Mouse (Mus musculus) kidney, adult 2 months (tissue): ENCODE data around the gene Kcnq1. TPM values are rescaled to one million over a fixed set of nuclear protein-coding genes. Genes with fewer than 3 reads are reported as not detected.

Experiments used
- DNase-seq: peaks from one replicate; pipeline ENCODE4 v3.0.0; 2021
- H3K27ac ChIP-seq: fragments of 200-500 bp; 2 replicates; pipeline ENCODE4 v1.5.1; 2012; ENCODE audit warnings: low read depth, low read length, control low read depth, inconsistent platforms; ENCODE audit not compliant: insufficient read depth
- H3K27me3 ChIP-seq: fragments of 200-500 bp; replicated peaks from 2 replicates; pipeline ENCODE4 v1.6.1; 2012; ENCODE audit warnings: mild to moderate bottlenecking, moderate library complexity, low read length, inconsistent platforms; ENCODE audit not compliant: control insufficient read depth, insufficient read depth
- H3K36me3 ChIP-seq: fragments of 200-500 bp; 2 replicates; pipeline ENCODE4 v1.6.1; 2012; ENCODE audit warnings: mild to moderate bottlenecking, moderate library complexity, low read length, inconsistent platforms; ENCODE audit not compliant: control insufficient read depth, insufficient read depth
- H3K4me1 ChIP-seq: fragments of 200-500 bp; 2 replicates; pipeline ENCODE4 v1.6.1; 2011; ENCODE audit warnings: low read length; ENCODE audit not compliant: control insufficient read depth, insufficient read depth
- H3K4me3 ChIP-seq: fragments of 200-500 bp; 2 replicates; pipeline ENCODE4 v1.5.1; 2011; ENCODE audit warnings: mild to moderate bottlenecking, low read depth, low read length, control low read depth; ENCODE audit not compliant: insufficient read depth
- CTCF ChIP-seq: fragments of 200-500 bp; conservative IDR thresholded peaks from 2 replicates; pipeline ENCODE4 v1.5.1; 2011; ENCODE audit warnings: low read depth, mild to moderate bottlenecking, control low read depth, low read length, moderate library complexity, mixed read lengths; ENCODE audit not compliant: insufficient read depth, insufficient read length
- POLR2A ChIP-seq: fragments of 200-500 bp; IDR thresholded peaks from one replicate; pipeline ENCODE4 v1.6.1; 2011; ENCODE audit warnings: low read depth, low read length, control low read depth
- WGBS: fragments of 180-500 bp; shearing (Covaris S2); methylation state at CpG from one replicate; pipeline ENCODE4 v1.1.7; 2018; 5-methylcytosine and 5-hydroxymethylcytosine counted together
- polyA plus RNA-seq: library from polyadenylated mRNA; depleted of rRNA; stranded (reverse); fragments of >200 nt; gene quantifications from 2 replicates; pipeline ENCODE4 v1.2.3, GENCODE M21; 2012

Kcnq1 gene
- polyA plus RNA-seq, 1 experiment = 24.0 TPM

DNA sequence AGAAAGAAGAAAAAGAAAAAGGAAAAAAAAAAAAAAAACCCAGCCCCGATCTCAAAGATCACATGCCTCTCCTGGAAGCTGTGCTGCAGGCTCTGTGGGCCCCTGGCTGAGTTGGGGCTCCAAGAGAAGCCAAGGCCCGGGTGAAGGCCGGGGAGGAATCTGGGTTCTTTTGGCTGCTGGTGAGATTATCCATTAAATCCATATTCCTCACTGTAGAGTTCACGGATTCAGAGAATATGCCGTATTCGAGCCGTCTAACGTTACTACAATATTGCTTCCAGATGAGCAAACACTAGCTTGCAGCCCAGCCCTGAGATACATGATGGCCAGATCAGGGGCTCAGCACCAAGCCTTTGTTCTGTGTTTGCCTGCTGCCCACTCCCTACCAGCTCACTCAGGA, 204.7 kb downstream of the Kcnq1 start:
- WGBS = 87% methylated on average over 8 of the region's 8 CpGs
- no peak for DNase-seq
- H3K4me3 ChIP-seq = no peak overlapping the region
- H3K27ac ChIP-seq = no peak overlapping the region
- no peak for TF ChIP-seq CTCF
- no peak for TF ChIP-seq POLR2A
- H3K27me3 ChIP-seq = no peaks in the 10 kb centered on the region
- no peaks in the 10 kb centered on the region for H3K4me1 ChIP-seq
- no peaks in the 10 kb centered on the region for H3K36me3 ChIP-seq

DNA sequence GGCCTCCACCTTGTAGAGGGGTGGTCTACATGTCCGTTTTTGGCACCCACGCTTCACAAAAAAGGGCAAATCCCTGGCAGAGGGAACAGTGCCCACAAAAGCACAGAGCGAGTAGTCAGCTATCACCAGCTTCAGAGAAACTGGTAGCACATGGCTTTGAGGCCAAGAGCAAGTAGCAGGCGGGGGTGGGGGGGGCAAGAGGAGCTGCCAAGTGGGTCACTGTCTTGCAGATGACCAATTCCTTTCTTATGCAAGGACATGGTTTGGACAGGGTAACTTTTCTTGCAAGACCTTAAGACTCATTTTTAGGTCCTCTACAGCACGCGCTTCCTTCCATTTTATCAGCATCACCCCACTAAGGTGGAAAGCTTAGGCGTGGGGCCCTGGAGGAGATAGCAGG, 205.3 kb downstream of the Kcnq1 start:
- Histone ChIP-seq H3K27ac (no peak overlapping the region), H3K27me3 (no peaks in the 10 kb centered on the region), H3K36me3 (no peaks in the 10 kb centered on the region), H3K4me3 (no peak overlapping the region), H3K4me1 (no peaks in the 10 kb centered on the region)
- no peak for TF ChIP-seq POLR2A
- TF ChIP-seq CTCF = no peak
- no peak for DNase-seq
- WGBS = 96% methylated on average over 7 of the region's 7 CpGs

DNA sequence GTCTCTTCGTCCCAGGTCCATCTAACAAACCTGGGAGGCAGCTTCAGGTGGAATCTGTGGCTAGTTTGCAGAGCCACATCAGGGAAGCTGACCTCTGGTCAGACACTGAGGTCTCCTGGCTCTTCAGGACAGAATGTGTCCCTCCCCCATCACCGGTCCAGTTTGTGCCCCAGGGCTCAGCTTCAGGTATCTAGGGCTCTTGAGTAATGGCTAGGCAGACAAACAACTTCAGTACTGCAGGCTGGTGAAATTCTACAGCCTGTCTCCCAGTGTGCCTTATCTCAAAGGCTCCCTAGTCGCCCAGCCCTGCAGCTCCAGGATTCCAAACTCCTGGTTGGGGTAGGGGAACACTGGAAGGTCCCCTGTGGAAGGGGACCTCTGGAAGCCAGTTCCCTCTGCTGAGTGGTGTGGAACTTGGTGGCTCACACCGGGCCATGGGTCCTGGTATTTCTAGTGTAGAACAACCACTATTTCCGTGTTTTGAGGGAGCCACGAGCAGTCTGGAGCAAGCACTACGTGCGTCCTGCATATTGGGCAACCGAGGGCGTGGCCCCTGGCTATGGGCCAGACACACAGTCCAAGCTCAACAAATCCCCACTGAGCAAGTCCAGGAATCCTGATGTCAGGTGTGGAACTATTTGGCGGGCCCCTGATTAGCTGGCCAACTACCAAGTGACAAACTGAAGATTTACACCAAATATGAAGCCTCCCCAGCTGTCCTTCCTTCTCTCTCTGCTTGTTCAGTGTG, 207.6 kb downstream of the Kcnq1 start:
- WGBS = 61% methylated on average over 11 of the region's 11 CpGs
- no peaks in the 10 kb centered on the region for H3K36me3 ChIP-seq
- no peaks in the 10 kb centered on the region for H3K4me1 ChIP-seq
- H3K27me3 ChIP-seq = no peaks in the 10 kb centered on the region
- no peak overlapping the region for H3K27ac ChIP-seq
- TF ChIP-seq POLR2A = no peak
- TF ChIP-seq CTCF = no peak
- H3K4me3 ChIP-seq = no peak overlapping the region
- DNase-seq = peak; percentile 66

DNA sequence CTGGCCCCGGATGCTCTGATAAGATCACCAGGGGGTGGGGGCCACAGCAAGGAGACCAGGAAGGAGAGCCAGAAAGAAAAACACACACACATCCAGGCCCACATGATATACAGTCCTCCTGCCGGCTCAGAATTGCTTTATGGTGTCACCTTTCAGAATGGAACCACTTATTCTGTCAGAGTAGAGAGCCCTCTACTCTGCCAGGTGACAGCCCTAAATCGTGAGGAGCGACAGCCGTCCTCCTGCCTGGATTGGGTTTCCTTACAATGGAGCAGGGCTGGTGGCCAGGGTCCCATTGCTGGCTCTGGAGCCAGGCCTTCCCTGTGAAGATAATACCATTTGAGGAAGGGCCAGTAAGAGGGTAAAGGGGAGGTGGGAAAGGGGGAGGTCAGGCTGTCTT, 212.3 kb downstream of the Kcnq1 start:
- Histone ChIP-seq H3K36me3 (no peaks in the 10 kb centered on the region), H3K27ac (no peak overlapping the region), H3K4me3 (no peak overlapping the region), H3K27me3 (no peaks in the 10 kb centered on the region), H3K4me1 (no peaks in the 10 kb centered on the region)
- 66% methylated on average over 5 of the region's 5 CpGs for WGBS
- no peak for DNase-seq
- TF ChIP-seq CTCF = no peak
- no peak for TF ChIP-seq POLR2A

DNA sequence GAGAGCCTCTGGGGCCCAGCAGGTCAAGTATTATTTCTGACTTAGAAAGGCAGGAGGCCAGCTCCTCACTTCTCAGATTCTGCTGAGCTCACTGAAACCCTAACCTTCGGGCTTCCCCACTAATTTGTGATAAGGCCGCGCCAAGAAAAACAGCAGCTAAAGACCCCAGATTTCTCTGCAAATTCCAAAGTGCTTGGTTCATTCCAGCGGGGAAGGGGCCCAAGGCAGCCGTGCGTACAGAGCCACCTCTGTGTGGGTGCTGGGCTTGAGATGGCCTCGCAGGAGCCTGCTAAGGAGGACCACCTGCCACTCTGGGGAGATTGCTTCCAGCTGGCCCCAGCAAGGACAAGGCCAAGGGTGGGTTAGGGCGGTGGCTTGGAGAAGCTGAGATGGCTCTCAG, 214.2 kb downstream of the Kcnq1 start:
- no peaks in the 10 kb centered on the region for H3K36me3 ChIP-seq
- whole genome bisulfite sequencing = 58% methylated on average over 8 of the region's 8 CpGs
- DNase-seq = no peak
- H3K27ac ChIP-seq = no peak overlapping the region
- TF ChIP-seq CTCF = no peak
- no peak for TF ChIP-seq POLR2A
- no peak overlapping the region for H3K4me3 ChIP-seq
- H3K4me1 ChIP-seq = no peaks in the 10 kb centered on the region
- no peaks in the 10 kb centered on the region for H3K27me3 ChIP-seq

DNA sequence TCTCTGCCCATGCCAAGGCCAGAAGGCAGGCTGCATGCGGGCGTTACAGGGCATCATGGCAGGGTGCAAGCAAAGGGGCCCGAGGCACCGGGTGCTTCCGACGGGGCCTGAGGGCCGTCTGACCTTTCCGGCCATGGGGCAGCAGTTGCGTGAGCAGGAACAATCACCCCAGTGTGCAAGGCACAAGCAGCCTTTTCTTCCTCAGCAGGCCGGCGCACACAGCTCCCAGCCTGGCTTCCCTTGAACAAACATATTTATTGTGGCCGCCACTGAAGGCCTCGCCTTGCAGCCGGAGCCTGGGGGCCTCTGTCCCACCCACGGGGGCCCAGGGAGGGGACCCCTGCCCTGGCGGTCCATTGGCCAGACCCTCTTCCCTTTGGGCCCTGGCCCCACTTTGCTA, 218.9 kb downstream of the Kcnq1 start:
- TF ChIP-seq POLR2A (no peak), CTCF (no peak)
- DNase-seq = no peak
- H3K4me3 ChIP-seq = no peak overlapping the region
- H3K4me1 ChIP-seq = no peaks in the 10 kb centered on the region
- no peak overlapping the region for H3K27ac ChIP-seq
- WGBS = 80% methylated on average over 16 of the region's 16 CpGs
- H3K36me3 ChIP-seq = no peaks in the 10 kb centered on the region
- no peaks in the 10 kb centered on the region for H3K27me3 ChIP-seq

DNA sequence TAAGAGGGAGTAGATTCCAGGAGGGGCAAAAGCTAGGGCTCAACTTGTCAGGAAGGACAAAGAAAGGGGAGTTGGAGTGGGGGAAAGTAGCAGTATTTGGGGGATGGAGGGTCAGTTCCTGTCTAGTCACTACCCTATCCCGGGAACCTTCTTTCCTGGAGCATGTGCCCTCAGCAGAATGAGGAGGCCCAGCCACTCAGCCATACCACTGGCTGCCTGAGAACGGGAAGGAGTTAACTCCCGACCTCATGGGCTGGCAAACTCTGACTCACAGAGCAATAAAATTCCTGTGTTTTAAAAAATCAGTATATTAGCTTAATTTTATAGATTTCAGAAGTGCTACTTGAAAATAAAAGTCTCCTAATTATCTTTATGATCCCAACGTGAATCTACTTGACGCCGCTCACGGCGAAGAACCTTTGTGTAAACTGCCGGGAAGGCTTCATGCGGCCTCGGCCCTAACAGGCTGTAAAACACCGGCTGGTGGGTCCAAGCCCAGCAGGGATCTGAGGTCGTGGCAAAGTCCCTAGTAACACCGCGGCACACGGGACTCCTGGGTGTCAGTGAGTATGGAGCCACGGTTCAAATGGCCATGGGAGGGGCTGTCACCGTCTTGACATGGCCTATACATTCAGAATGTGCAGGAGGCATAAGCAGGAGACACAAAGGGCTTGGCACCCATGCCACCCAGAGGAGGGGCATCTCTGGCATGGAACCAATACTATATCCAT, 222.2 kb downstream of the Kcnq1 start:
- no peak for TF ChIP-seq CTCF
- no peak for TF ChIP-seq POLR2A
- H3K36me3 ChIP-seq = no peaks in the 10 kb centered on the region
- H3K27ac ChIP-seq = no peak overlapping the region
- 77% methylated on average over 18 of the region's 18 CpGs for WGBS
- H3K27me3 ChIP-seq = no peaks in the 10 kb centered on the region
- DNase-seq = no peak
- no peaks in the 10 kb centered on the region for H3K4me1 ChIP-seq
- H3K4me3 ChIP-seq = no peak overlapping the region
